Mouse (Mus musculus): ENCODE measurements around the gene Synpo2l. TPM values are rescaled to one million over a fixed set of nuclear protein-coding genes. Genes with fewer than 3 reads are reported as not detected.
"Not testable (repeated sequence)": the region's sequence is repeated elsewhere in the genome, so short reads cannot be mapped to it uniquely, and the experiment has no call there.

Gene Synpo2l
- polyA plus RNA-seq, 1 experiment: 0.27 TPM

- no peak for TF ChIP-seq POLR2A (IDR thresholded peaks at IDR 0.05; ENCODE audit: borderline replicate concordance, extremely low read depth, insufficient read depth, insufficient read length, poor library complexity, severe bottlenecking)
- TF ChIP-seq CTCF (IDR thresholded peaks at IDR 0.05; ENCODE audit: borderline replicate concordance, extremely low read depth, insufficient read depth, insufficient read length): no peak
- peak; percentile 45 for DNase-seq (ENCODE audit: low read depth)
These were observed 28.1 kb downstream of the Synpo2l start for GRCm38 (mm10) chr14:20639918-20640619.

DNA sequence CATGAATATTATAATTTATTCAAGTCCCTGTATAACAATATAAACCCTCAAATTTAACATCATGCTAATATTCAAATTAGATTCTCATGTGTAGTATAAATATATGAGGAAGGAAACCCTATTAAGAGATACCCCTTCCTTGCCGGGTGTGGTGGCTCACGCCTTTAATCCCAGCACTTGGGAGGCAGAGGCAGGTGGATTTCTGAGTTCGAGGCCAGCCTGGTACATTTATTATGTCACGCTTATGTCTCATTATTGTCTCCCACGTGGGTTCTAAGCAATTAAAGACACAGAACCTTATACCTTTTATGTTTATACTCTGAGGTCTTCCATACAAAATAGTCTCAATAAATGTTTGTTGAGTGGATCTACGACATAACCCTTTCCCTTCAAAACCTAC lies 29.5 kb downstream of the Synpo2l start:
- DNase-seq (ENCODE audit: low read depth): no peak
- TF ChIP-seq CTCF (IDR thresholded peaks at IDR 0.05; ENCODE audit: borderline replicate concordance, extremely low read depth, insufficient read depth, insufficient read length): no peak
- TF ChIP-seq POLR2A (IDR thresholded peaks at IDR 0.05; ENCODE audit: borderline replicate concordance, extremely low read depth, insufficient read depth, insufficient read length, poor library complexity, severe bottlenecking): no peak

GRCm38 (mm10) chr14:20637818-20638574 lies 30.2 kb downstream of the Synpo2l start:
- DNase-seq (ENCODE audit: low read depth): no peak
- no peak for TF ChIP-seq POLR2A (IDR thresholded peaks at IDR 0.05; ENCODE audit: borderline replicate concordance, extremely low read depth, insufficient read depth, insufficient read length, poor library complexity, severe bottlenecking)
- TF ChIP-seq CTCF (IDR thresholded peaks at IDR 0.05; ENCODE audit: borderline replicate concordance, extremely low read depth, insufficient read depth, insufficient read length): no peak

- DNase-seq (ENCODE audit: low read depth): not testable (repeated sequence)
These were observed 31.2 kb downstream of the Synpo2l start for GRCm38 (mm10) chr14:20636968-20637367.

DNA sequence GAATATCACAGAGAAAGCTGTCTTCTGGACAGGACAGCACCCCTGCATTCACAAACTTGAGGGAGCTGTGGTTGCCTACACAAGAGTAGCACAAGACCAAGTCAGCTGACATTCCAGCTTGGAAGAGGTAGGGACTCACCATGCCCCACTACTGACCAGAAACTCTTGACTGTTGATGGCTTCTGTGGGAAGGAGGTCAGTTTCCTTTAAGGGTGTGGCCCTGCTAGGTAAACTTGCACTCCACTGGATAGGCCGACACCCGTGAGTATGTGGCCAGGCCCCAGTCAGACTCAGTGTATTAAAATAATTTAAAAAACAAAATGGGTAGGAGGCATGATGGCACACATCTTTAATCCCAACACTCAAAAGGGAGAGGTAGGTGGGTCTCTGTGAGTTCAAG lies 32.6 kb downstream of the Synpo2l start:
- no peak for DNase-seq (ENCODE audit: low read depth)
- no peak for TF ChIP-seq CTCF (IDR thresholded peaks at IDR 0.05; ENCODE audit: borderline replicate concordance, extremely low read depth, insufficient read depth, insufficient read length)
- TF ChIP-seq POLR2A (IDR thresholded peaks at IDR 0.05; ENCODE audit: borderline replicate concordance, extremely low read depth, insufficient read depth, insufficient read length, poor library complexity, severe bottlenecking): no peak

- no peak for TF ChIP-seq CTCF (IDR thresholded peaks at IDR 0.05; ENCODE audit: borderline replicate concordance, extremely low read depth, insufficient read depth, insufficient read length)
- no peak for TF ChIP-seq POLR2A (IDR thresholded peaks at IDR 0.05; ENCODE audit: borderline replicate concordance, extremely low read depth, insufficient read depth, insufficient read length, poor library complexity, severe bottlenecking)
These were observed 36.9 kb downstream of the Synpo2l start for GRCm38 (mm10) chr14:20631253-20631652.

DNA sequence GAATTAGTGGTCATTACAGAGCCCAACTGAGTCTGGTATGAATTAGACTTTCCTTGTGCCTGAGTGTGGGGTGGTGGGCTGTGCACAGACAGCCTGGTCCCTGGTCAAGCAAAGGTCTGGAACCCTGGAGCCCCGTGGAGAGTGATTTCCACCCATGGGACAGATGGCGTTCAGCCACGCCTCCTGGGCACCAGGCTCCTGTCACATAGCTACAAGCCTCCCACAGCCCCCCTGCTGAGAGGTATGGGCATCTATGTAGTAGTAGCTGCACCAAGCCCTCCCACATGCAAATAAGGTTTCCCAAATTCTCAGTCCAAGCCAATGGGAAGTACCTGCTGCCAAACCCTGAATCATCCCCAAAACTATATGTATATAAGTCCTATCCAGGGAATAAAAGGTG lies 41.2 kb downstream of the Synpo2l start:
- no peak for TF ChIP-seq CTCF (IDR thresholded peaks at IDR 0.05; ENCODE audit: borderline replicate concordance, extremely low read depth, insufficient read depth, insufficient read length)
- no peak for TF ChIP-seq POLR2A (IDR thresholded peaks at IDR 0.05; ENCODE audit: borderline replicate concordance, extremely low read depth, insufficient read depth, insufficient read length, poor library complexity, severe bottlenecking)
- DNase-seq (ENCODE audit: low read depth): no peak

More at GRCm38 (mm10) chr14:20631253-20631652, 36.9 kb downstream of the Synpo2l start:
- no peak for DNase-seq (ENCODE audit: low read depth)

DNA sequence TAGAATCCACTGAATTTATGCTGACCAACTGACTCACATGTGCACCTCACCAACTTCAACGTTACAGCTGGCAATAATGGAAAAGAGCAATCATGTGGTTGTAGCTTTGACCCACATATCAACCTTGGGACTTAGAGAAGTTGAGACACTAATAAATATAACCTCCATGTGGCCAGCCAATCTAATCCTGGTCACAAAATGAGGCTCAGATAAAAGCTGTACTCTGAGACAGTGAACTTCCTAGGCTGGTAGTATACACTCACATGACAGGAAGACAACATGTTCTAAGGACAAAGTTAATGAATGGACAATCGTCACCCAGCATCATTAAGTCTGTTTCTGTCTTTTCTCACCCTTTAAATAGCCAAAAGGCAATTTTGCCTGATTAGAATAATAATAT lies 41.7 kb downstream of the Synpo2l start:
- TF ChIP-seq POLR2A (IDR thresholded peaks at IDR 0.05; ENCODE audit: borderline replicate concordance, extremely low read depth, insufficient read depth, insufficient read length, poor library complexity, severe bottlenecking): no peak
- no peak for TF ChIP-seq CTCF (IDR thresholded peaks at IDR 0.05; ENCODE audit: borderline replicate concordance, extremely low read depth, insufficient read depth, insufficient read length)
- DNase-seq (ENCODE audit: low read depth): no peak

DNA sequence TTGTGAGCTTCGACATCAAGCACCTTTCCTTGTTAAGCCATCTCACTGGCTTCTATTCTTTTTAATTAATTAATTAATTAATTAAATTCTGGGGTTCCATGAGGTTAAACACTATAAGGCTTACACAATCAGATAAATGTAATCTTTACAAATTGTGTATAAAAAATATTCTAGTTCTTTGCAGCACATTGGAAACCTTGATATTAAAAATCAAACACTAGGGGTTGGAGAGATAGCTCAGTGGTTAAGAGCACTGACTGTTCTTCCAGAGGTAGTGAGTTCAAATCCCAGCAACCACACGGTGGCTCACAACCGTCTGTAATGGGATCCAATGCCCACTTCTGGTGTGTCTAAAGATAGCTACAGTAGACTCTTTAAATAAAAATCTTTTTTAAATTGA lies 45.2 kb downstream of the Synpo2l start:
- DNase-seq (ENCODE audit: low read depth): no peak
- TF ChIP-seq POLR2A (IDR thresholded peaks at IDR 0.05; ENCODE audit: borderline replicate concordance, extremely low read depth, insufficient read depth, insufficient read length, poor library complexity, severe bottlenecking) (no peak), CTCF (IDR thresholded peaks at IDR 0.05; ENCODE audit: borderline replicate concordance, extremely low read depth, insufficient read depth, insufficient read length) (no peak)

DNA sequence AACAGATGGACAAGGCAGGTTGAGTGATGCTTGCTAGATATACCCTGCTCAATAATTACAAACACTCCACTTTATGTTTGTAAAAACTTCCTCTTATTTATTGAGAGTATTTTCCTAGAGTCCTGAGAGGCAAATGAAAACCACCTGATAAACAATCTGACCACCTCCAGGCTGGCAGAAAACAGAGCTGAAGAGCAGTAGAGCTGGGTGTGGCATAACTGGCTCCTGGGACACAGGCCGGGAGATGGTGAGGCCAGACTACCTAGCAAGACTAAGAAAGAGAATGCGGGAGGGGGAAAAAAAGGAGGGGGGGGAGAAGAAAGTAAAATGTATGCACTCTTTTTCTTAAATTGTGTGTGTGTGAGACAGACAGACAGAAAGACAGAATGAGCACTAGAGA lies 45.7 kb downstream of the Synpo2l start:
- TF ChIP-seq CTCF (IDR thresholded peaks at IDR 0.05; ENCODE audit: borderline replicate concordance, extremely low read depth, insufficient read depth, insufficient read length) (no peak), POLR2A (IDR thresholded peaks at IDR 0.05; ENCODE audit: borderline replicate concordance, extremely low read depth, insufficient read depth, insufficient read length, poor library complexity, severe bottlenecking) (no peak)
- DNase-seq (ENCODE audit: low read depth): no peak

DNA sequence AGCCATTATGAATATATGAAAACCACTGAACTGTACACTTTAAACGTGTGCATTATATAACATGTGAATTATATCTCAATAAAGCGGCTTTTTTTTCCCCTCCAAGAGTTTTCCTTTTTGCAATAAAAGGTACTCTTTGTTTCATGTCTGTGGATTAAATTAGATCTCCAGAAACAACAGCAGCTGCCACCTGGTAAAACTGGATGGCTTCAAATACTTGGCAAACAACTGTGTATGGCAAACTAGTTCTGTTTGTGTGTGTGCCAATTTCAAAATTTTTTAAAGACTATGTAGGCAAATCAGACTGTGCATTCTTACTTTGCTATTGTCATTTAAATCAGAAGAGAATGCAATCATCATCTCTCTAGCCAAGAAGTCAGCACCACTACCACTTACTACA lies 46.3 kb downstream of the Synpo2l start:
- TF ChIP-seq POLR2A (IDR thresholded peaks at IDR 0.05; ENCODE audit: borderline replicate concordance, extremely low read depth, insufficient read depth, insufficient read length, poor library complexity, severe bottlenecking) (no peak), CTCF (IDR thresholded peaks at IDR 0.05; ENCODE audit: borderline replicate concordance, extremely low read depth, insufficient read depth, insufficient read length) (no peak)
- DNase-seq (ENCODE audit: low read depth): peak; percentile 22

DNA sequence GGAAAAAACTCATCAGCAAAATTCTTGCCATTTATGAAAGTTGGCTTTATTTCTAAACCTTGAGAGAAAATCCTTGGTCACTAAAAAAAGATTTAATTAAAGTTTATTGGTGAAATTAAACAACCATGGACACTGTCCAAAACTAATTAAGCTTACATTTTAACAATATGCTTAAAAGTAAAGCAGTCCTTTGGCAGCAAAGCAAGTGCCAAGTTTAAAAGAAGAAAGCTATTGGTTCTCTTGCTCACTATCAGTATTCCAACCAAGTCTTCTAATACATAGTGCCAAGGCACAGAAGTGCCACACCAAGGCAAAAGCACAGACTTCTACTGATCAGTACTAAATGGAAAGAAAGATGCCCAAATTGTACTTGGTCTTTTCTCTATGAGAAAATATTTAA lies 49.0 kb downstream of the Synpo2l start:
- TF ChIP-seq CTCF (IDR thresholded peaks at IDR 0.05; ENCODE audit: borderline replicate concordance, extremely low read depth, insufficient read depth, insufficient read length) (no peak), POLR2A (IDR thresholded peaks at IDR 0.05; ENCODE audit: borderline replicate concordance, extremely low read depth, insufficient read depth, insufficient read length, poor library complexity, severe bottlenecking) (no peak)
- DNase-seq (ENCODE audit: low read depth): peak; percentile 80

Data from brain, embryonic 14.5 days (tissue).